ENCODE assay signal across 29 mouse cellular contexts in the genomic region with DNA sequence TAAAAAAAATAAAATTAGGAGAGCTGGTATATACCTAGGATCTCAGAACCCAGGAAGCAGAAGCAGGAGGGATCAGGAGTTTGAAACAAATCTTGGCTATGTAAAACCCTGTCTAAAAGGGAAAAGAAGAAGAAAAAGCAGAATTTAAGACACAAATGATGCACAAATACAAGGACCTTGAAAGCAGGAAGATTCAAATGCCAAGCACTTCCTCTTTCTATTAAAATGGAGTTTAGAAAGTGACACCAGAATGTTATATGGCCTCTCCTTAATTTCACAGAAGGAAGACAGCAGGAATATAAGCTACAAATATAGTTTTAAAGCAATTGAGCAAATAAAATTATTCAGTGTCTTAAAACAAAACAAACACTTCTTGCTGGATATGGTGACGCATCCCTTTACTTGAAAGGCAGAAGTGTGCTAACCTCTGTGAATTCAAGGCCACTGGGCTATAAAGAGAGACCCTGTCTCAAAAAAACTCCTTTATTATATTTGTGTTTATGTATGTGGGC. TPM values are rescaled to one million over a fixed set of nuclear protein-coding genes. Genes with fewer than 3 reads are reported as not detected.
DNase-seq lines count a peak whose midpoint lies in the region; ATAC-seq and TF ChIP-seq lines count a peak whose summit lies in the region.
"Had no signal": no experiment of that assay in that cellular context is flagged by ENCODE, and none has a peak within 500 bp of the region (broad histone marks: within the 10 kb centered on the region; RNA-seq: fewer than 3 reads in every experiment).

No protein-coding gene starts in this region.

- no peak overlapping the region for H3K4me2 ChIP-seq in CH12.LX (ENCODE audit: insufficient read depth, low read depth, poor library complexity, severe bottlenecking)
- H3K4me2 ChIP-seq in hindbrain, embryonic 14.5 days (replicated peaks), result no peak overlapping the region
- H3K4me2 ChIP-seq: embryonic facial prominence, embryonic 15.5 days; hindbrain, embryonic 15.5 days had no signal

- no peak overlapping the region for H3K27ac ChIP-seq in CH12.LX (ENCODE audit: insufficient read depth, low read depth)
- H3K27ac ChIP-seq in hindbrain, embryonic 14.5 days, result no peak overlapping the region
- H3K27ac ChIP-seq in layer of hippocampus, adult 2 months, result no peak overlapping the region
- H3K27ac ChIP-seq: embryonic facial prominence, embryonic 15.5 days; forebrain, embryonic 10.5 days; gastrocnemius, adult 2 months; heart, embryonic 10.5 days; hindbrain, embryonic 15.5 days had no signal

- no peak for DNase-seq in CH12.LX (ENCODE audit: extremely low read depth)
- DNase-seq in hindbrain, embryonic 14.5 days (ENCODE audit: low spot score), result no peak
- DNase-seq in thymus, postnatal 36 days, result no peak
- DNase-seq in layer of hippocampus, adult 2 months (ENCODE audit: low spot score in 2 of 2), result no peak
- no peak for DNase-seq in gastrocnemius, postnatal 10 days
- DNase-seq: adrenal gland, postnatal 14 days; B cell, adult 2 months; cerebellum, adult 18-20 months; cerebellum, adult 9-11 months; cerebellum, postnatal 36 days; embryo, embryonic 11 days; gastrocnemius, adult 2 months; gastrocnemius, postnatal 36 days; heart, adult 18-20 months; heart, postnatal 10 days; heart, postnatal 4 days had no signal

- no peak for TF ChIP-seq RAD21 in CH12.LX (IDR thresholded peaks at IDR 0.05; ENCODE audit: low read depth, low read length)

- H3K36me3 ChIP-seq in CH12.LX (replicated peaks in 1 of 2; ENCODE audit: control insufficient read depth in 1 of 2, insufficient read depth in 1 of 2, low read length in 1 of 2), result peaks cover 2 to 12% of the 10 kb centered on the region in 2 experiments
- peaks cover 9% of the 10 kb centered on the region for H3K36me3 ChIP-seq in hindbrain, embryonic 14.5 days (replicated peaks; ENCODE audit: control insufficient read depth, insufficient read depth)

- TF ChIP-seq EP300 in CH12.LX (IDR thresholded peaks at IDR 0.05; ENCODE audit: low read length), result peak; percentile 37; the same call in 1 of the 2 replicates

- dilution Hi-C loops in CH12.LX (cut with MboI; ENCODE audit: extremely low pct_ligation_motif_present, extremely low pct_unique_long_range_greater_than_20kb, low sequenced_read_pairs), result no loop called here

- H3K4me1 ChIP-seq in CH12.LX (ENCODE audit: control insufficient read depth in 1 of 2, insufficient read depth in 2 of 2), result peaks cover 0 to 47% of the 10 kb centered on the region in 2 experiments; a peak in 3 of 4 replicates
- H3K4me1 ChIP-seq in hindbrain, embryonic 14.5 days (replicated peaks; ENCODE audit: control insufficient read depth, insufficient read depth, low read length), result no peaks in the 10 kb centered on the region
- H3K4me1 ChIP-seq: embryonic facial prominence, embryonic 15.5 days; forebrain, embryonic 10.5 days; heart, embryonic 10.5 days; hindbrain, embryonic 15.5 days had no signal

- ATAC-seq in granulocyte monocyte progenitor cell, adult 5-6 weeks (replicated peaks; ENCODE audit: poor library complexity, severe bottlenecking), result peak; percentile 65
- peak; percentile 68 for ATAC-seq in megakaryocyte progenitor cell, adult 5-6 weeks (replicated peaks; ENCODE audit: poor library complexity)
- no peak for ATAC-seq in hindbrain, embryonic 14.5 days (ENCODE audit: low FRiP score)
- ATAC-seq: activated CD4-positive, CD25-positive, alpha-beta regulatory T cell, adult 4 months; CD4-positive, CD25-positive, alpha-beta regulatory T cell, adult 4 months; forebrain, embryonic 14.5 days; Patski had no signal

- H3K9me3 ChIP-seq in CH12.LX (replicated peaks; ENCODE audit: low read length), result no peaks in the 10 kb centered on the region
- no peaks in the 10 kb centered on the region for H3K9me3 ChIP-seq in hindbrain, embryonic 14.5 days (ENCODE audit: control insufficient read depth, low read length)
- H3K9me3 ChIP-seq: embryonic facial prominence, embryonic 15.5 days; forebrain, embryonic 10.5 days; heart, embryonic 10.5 days; hindbrain, embryonic 15.5 days had no signal

- no peak for TF ChIP-seq POLR2A in CH12.LX (IDR thresholded peaks at IDR 0.05; ENCODE audit: low read depth, low read length)

- in situ Hi-C loops in CH12.LX (cut with MboI; ENCODE audit: low pct_ligation_motif_present, low pct_unique_long_range_greater_than_20kb, low sequenced_read_pairs), result no loop called here

- H3K9ac ChIP-seq in CH12.LX (ENCODE audit: insufficient read depth, low read depth), result no peak overlapping the region
- no peak overlapping the region for H3K9ac ChIP-seq in hindbrain, embryonic 14.5 days
- H3K9ac ChIP-seq: embryonic facial prominence, embryonic 15.5 days; hindbrain, embryonic 15.5 days had no signal

- no peaks in the 10 kb centered on the region for H3K27me3 ChIP-seq in CH12.LX (replicated peaks)
- H3K27me3 ChIP-seq in hindbrain, embryonic 14.5 days (ENCODE audit: control insufficient read depth, insufficient read depth, low read length), result no peaks in the 10 kb centered on the region
- H3K27me3 ChIP-seq: embryonic facial prominence, embryonic 15.5 days; hindbrain, embryonic 15.5 days; Patski had no signal

- no peak for TF ChIP-seq CTCF in CH12.LX (conservative IDR thresholded peaks at IDR 0.05 in 1 of 2, IDR thresholded peaks at IDR 0.05 in 1 of 2; ENCODE audit: low read depth in 2 of 2, low read length in 2 of 2)
- TF ChIP-seq CTCF in layer of hippocampus, adult 2 months (conservative IDR thresholded peaks at IDR 0.05), result no peak

- no peak overlapping the region for H3K4me3 ChIP-seq in CH12.LX (replicated peaks in 1 of 3; ENCODE audit: low read depth in 2 of 3, low read length in 2 of 3, poor library complexity in 1 of 3)
- no peak overlapping the region for H3K4me3 ChIP-seq in hindbrain, embryonic 14.5 days (replicated peaks; ENCODE audit: low read length)
- no peak overlapping the region for H3K4me3 ChIP-seq in layer of hippocampus, adult 2 months
- H3K4me3 ChIP-seq: embryonic facial prominence, embryonic 15.5 days; erythroblast, embryonic 14.5 days; forebrain, embryonic 10.5 days; gastrocnemius, adult 2 months; heart, embryonic 10.5 days; hindbrain, embryonic 15.5 days had no signal

- 86% methylated on average over 1 of the region's 1 CpGs for WGBS in hindbrain, embryonic 14.5 days

- H3K79me2 ChIP-seq in CH12.LX (replicated peaks; ENCODE audit: control insufficient read depth, extremely low read depth, insufficient read depth, poor library complexity, severe bottlenecking), result peaks cover 6% of the 10 kb centered on the region

TF ChIP-seq in CH12.LX, 34 proteins besides CTCF, POLR2A, EP300 and RAD21:
- no peak for TF ChIP-seq ZNF384 (IDR thresholded peaks at IDR 0.05; ENCODE audit: low read depth, low read length)
TF ChIP-seq in CH12.LX: peak in this region for 0.

RNA-seq across cellular contexts. Expression of a gene that starts 13.8 kb away (rescaled TPM):
- 27.2 and 35.9 TPM in 2 replicates for total RNA-seq in CH12.LX (2012; rRNA removed)
- 115 and 127 TPM in 2 replicates for total RNA-seq in CH12.LX (2014; rRNA removed)
- 92.1 and 99.8 TPM in 2 replicates for polyA plus RNA-seq in CH12.LX (2012; ENCODE audit: insufficient read length, low read depth)
- total RNA-seq in granulocyte monocyte progenitor cell, adult 5-6 weeks (2014; fragmentation: Nextera tagmentation), result 68.3 and 74.7 TPM in 2 replicates
- 183 and 233 TPM in 2 replicates for total RNA-seq in granulocyte monocyte progenitor cell, adult 5-6 weeks (2017)
- total RNA-seq in megakaryocyte progenitor cell, adult 5-6 weeks (2015), result 76.3 and 76.4 TPM in 2 replicates
- total RNA-seq in megakaryocyte progenitor cell, adult 5-6 weeks (2017), result 145 and 167 TPM in 2 replicates
- polyA plus RNA-seq in hindbrain, embryonic 14.5 days (2014; fragmentation: Nextera tagmentation; extraction: Ambion mirVana), result 227 and 244 TPM in 2 replicates
- total RNA-seq in layer of hippocampus, adult 2 months (2021), result 10 to 100 TPM; 64.7 to 67.1 TPM
- total RNA-seq in gastrocnemius, postnatal 10 days (2021), result 10 to 100 TPM; 32.1 to 36.8 TPM

RNA-seq across cellular contexts. Expression of a gene that starts 26.7 kb away (rescaled TPM):
- total RNA-seq in CH12.LX (2012; rRNA removed), result 8.9 and 9.0 TPM in 2 replicates
- 8.1 and 8.4 TPM in 2 replicates for total RNA-seq in CH12.LX (2014; rRNA removed)
- polyA plus RNA-seq in CH12.LX (2012; ENCODE audit: insufficient read length, low read depth), result 9.7 and 11.8 TPM in 2 replicates
- total RNA-seq in granulocyte monocyte progenitor cell, adult 5-6 weeks (2014; fragmentation: Nextera tagmentation), result 20.3 and 20.4 TPM in 2 replicates
- total RNA-seq in granulocyte monocyte progenitor cell, adult 5-6 weeks (2017), result 18.4 and 21.7 TPM in 2 replicates
- total RNA-seq in megakaryocyte progenitor cell, adult 5-6 weeks (2015), result 38.4 and 42.3 TPM in 2 replicates
- total RNA-seq in megakaryocyte progenitor cell, adult 5-6 weeks (2017), result 13.2 and 13.6 TPM in 2 replicates
- 2.9 and 3.6 TPM in 2 replicates for polyA plus RNA-seq in hindbrain, embryonic 14.5 days (2014; fragmentation: Nextera tagmentation; extraction: Ambion mirVana)
- total RNA-seq in layer of hippocampus, adult 2 months (2021), result under 1 TPM; 0.27 to 0.69 TPM
- total RNA-seq in gastrocnemius, postnatal 10 days (2021), result 1 to 10 TPM; 1.9 to 2.8 TPM

RNA-seq across cellular contexts. Expression of a gene that starts 47.5 kb away (rescaled TPM):
- total RNA-seq in CH12.LX (2012; rRNA removed) (not detected in 2 replicates), CH12.LX (2014; rRNA removed) (not detected in 2 replicates)
- polyA plus RNA-seq in CH12.LX (2012; ENCODE audit: insufficient read length, low read depth), result not detected in 2 replicates
- total RNA-seq in granulocyte monocyte progenitor cell, adult 5-6 weeks (2014; fragmentation: Nextera tagmentation), result not detected in 2 replicates
- not detected in 2 replicates for total RNA-seq in granulocyte monocyte progenitor cell, adult 5-6 weeks (2017)
- not detected in 2 replicates for total RNA-seq in megakaryocyte progenitor cell, adult 5-6 weeks (2015)
- total RNA-seq in megakaryocyte progenitor cell, adult 5-6 weeks (2017), result not detected in 2 replicates
- polyA plus RNA-seq in hindbrain, embryonic 14.5 days (2014; fragmentation: Nextera tagmentation; extraction: Ambion mirVana), result not detected in 2 replicates
- not detected for total RNA-seq in layer of hippocampus, adult 2 months (2021)
- total RNA-seq in gastrocnemius, postnatal 10 days (2021), result not detected
- total RNA-seq: adrenal gland, adult 18-20 months; adrenal gland, postnatal 14 days; gastrocnemius, adult 2 months; gastrocnemius, postnatal 36 days; heart, adult 18-20 months; heart, postnatal 10 days; heart, postnatal 4 days had no signal
- polyA plus RNA-seq: activated CD4-positive, CD25-positive, alpha-beta regulatory T cell, adult 4 months; CD4-positive, CD25-positive, alpha-beta regulatory T cell, adult 4 months; embryonic facial prominence, embryonic 15.5 days; erythroblast, embryonic 14.5 days; forebrain, embryonic 14.5 days; heart, embryonic 10.5 days; heart, embryonic 14.5 days; hindbrain, embryonic 15.5 days; Patski had no signal
